Mouse (Mus musculus) limb, embryonic 10.5 days (tissue): ENCODE measurements around the gene Cnnm2. TPM values are rescaled to one million over a fixed set of nuclear protein-coding genes. Genes with fewer than 3 reads are reported as not detected.
"Not testable (repeated sequence)": the region's sequence is repeated elsewhere in the genome, so short reads cannot be mapped to it uniquely, and the experiment has no call there.

Source experiments
- DNase-seq: peaks from one replicate; pipeline ENCODE4 v3.0.0-alpha.2; 2017; ENCODE audit warnings: low spot score
- H3K27ac ChIP-seq: fragments of 300-500 bp; sonication (generic); 2 replicates; pipeline ENCODE4 v1.5.1; 2016; ENCODE audit warnings: mild to moderate bottlenecking
- H3K27me3 ChIP-seq: fragments of 300-500 bp; sonication (generic); 2 replicates; pipeline ENCODE4 v1.6.1; 2016; ENCODE audit warnings: low read depth, mild to moderate bottlenecking; ENCODE audit not compliant: poor library complexity, severe bottlenecking
- H3K36me3 ChIP-seq: fragments of 300-500 bp; sonication (generic); 2 replicates; pipeline ENCODE4 v1.6.1; 2016; ENCODE audit warnings: mild to moderate bottlenecking, moderate library complexity
- H3K4me1 ChIP-seq: fragments of 300-500 bp; sonication (generic); 2 replicates; pipeline ENCODE4 v1.6.1; 2016
- H3K4me3 ChIP-seq: fragments of 300-500 bp; sonication (generic); 2 replicates; pipeline ENCODE4 v1.5.1; 2016; ENCODE audit warnings: mild to moderate bottlenecking, moderate library complexity
- H3K9me3 ChIP-seq: fragments of 300-500 bp; sonication (generic); replicated peaks from 2 replicates; pipeline ENCODE4 v1.6.1; 2016; ENCODE audit warnings: mild to moderate bottlenecking
- WGBS: fragments of 180-500 bp; shearing (Covaris S2); methylation state at CpG from one replicate; pipeline ENCODE4 v1.1.7; 2016; 5-methylcytosine and 5-hydroxymethylcytosine counted together
- polyA plus RNA-seq: library from polyadenylated mRNA; unstranded; fragments of >200 nt; fragmentation: Nextera tagmentation; extraction: Ambion mirVana; gene quantifications from 2 replicates; pipeline ENCODE4 v1.2.1, GENCODE M21; 2016

The Cnnm2 gene
- 1.5 and 1.6 TPM in 2 replicates for polyA plus RNA-seq

DNA sequence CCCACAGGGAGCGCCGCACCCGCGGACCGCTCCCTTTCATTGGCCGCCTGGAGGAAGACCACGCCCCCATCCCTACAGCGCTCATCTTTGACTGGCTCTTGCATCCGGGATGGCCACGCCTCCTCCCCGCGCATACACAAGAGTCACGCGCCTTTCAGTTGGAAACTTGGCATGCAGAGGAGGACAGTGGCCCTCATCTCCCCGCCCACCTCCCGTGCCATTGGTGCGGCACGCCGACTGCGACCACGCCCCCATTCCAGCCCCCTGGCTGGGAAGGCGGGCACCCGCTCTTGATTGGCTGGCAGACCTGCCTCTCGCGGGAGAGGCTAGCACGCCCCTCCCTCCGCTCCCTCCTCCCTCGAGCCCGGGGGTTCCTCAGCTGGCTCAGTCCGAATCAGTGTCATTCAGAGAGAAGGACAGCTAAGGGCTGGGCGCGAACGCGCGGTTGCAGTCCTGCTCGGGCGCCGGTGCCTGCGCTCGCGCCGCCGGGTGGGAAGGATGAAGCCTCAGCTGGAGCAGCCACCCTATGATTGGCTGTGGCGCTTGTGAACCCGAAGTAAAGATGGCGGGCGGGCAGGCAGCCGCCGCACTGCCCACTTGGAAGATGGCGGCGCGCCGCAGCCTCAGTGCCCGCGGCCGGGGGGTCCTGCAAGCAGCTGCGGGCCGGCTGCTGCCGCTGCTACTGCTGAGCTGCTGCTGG is at the start of gene Cnnm2:
Gene Cnnm2 (plus strand): TSS at position 350 of the 700 bp plus-strand sequence.
- under 1% methylated on average over 59 of the region's 59 CpGs for WGBS
- Histone ChIP-seq H3K27ac (peak within 1 kb of the TSS; percentile 82), H3K27me3 (peaks cover 39% of the 10 kb centered on the region), H3K4me3 (peak within 1 kb of the TSS; percentile 86), H3K9me3 (no peaks in the 10 kb centered on the region), H3K36me3 (no peaks in the 10 kb centered on the region), H3K4me1 (peaks cover 24% of the 10 kb centered on the region)
- DNase-seq = peak; percentile 99

DNA sequence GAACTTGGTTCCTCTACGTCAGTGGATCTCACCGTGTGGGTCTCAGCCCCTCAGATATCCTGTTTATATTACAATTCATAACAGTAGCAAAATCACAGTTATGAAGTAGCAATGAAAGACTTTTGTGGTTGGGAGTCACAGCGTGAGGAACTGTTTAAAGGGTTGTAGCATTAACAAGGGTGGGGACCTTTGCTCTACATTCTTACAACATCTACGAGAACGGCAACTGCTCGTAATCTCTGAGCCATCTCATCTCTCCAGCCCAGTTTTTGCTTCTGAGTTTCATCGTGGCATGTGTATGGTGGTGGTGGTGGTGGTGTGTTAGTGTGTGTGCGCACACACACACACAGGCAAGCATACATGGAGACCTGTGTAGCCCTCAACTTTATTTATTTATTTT is 47.2 kb upstream of the Cnnm2 start:
- no peak overlapping the region for H3K27ac ChIP-seq
- H3K9me3 ChIP-seq = no peaks in the 10 kb centered on the region
- no peaks in the 10 kb centered on the region for H3K4me1 ChIP-seq
- no peaks in the 10 kb centered on the region for H3K27me3 ChIP-seq
- H3K36me3 ChIP-seq = peaks cover 35% of the 10 kb centered on the region
- WGBS = 94% methylated on average over 8 of the region's 8 CpGs
- no peak overlapping the region for H3K4me3 ChIP-seq
- DNase-seq = no peak

DNA sequence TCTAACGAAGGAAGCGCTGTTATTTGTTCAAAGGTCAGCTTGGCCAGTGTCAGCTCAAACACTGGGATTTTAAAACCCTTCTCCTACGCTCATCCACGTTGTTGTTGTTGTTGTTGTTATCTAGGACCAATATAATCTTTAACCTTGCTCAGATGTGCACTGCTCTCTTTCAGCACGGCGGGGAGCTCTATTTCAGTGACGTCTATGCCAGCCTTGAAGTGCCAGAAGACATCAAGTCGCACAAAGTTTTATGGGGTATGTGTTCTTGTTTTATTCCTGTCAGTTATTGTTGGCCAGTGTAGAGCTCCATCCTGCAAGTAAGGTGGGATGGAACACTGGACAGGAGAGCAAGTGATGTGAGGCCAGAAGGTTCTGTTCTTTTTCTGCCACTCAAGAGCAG is 46.4 kb upstream of the Cnnm2 start:
- Histone ChIP-seq H3K27me3 (no peaks in the 10 kb centered on the region), H3K36me3 (peaks cover 37% of the 10 kb centered on the region), H3K27ac (no peak overlapping the region), H3K4me3 (no peak overlapping the region), H3K4me1 (no peaks in the 10 kb centered on the region), H3K9me3 (no peaks in the 10 kb centered on the region)
- DNase-seq = no peak
- WGBS = 89% methylated on average over 8 of the region's 8 CpGs

DNA sequence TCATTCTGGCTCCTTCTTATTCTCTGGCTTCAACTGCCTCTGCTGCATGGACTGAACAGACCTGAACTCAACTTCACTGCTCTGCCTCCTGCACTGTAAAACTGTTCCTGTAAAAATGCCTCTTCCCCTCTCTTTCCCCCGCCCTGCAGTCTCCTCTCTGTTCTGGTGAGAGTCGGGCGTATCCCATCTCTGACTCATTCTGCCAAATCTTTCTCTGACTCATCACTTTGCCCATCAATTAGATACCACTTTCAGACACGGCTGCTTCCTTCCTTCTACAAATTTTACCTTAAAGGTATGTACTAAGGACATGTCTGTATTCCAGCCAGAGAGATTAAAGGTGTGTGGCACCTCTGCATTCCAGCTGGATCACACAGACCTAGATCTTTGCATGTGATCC is 43.2 kb upstream of the Cnnm2 start:
- no peak for DNase-seq
- Histone ChIP-seq H3K9me3 (no peaks in the 10 kb centered on the region), H3K27ac (no peak overlapping the region), H3K27me3 (no peaks in the 10 kb centered on the region), H3K36me3 (peaks cover 54% of the 10 kb centered on the region), H3K4me1 (no peaks in the 10 kb centered on the region), H3K4me3 (no peak overlapping the region)
- 87% methylated on average over 4 of the region's 4 CpGs for WGBS

DNA sequence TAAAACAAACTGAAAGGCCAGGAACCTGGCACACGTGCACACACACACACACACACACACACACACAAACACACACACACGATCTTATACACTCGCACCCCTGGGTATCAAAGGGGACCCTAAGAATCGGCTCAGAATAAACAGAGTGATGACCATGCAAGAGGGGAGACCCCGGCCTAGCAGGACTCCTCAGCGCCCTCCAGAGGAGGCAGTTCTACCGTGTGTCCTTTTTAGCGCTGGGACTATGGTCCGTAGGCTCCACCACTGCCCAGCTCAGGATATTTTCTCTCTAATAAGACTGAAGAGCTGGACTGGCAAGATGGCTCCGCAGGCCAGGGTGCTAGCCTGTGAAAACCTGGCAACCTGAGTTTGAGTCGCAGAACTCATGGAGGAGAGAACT is 37.0 kb upstream of the Cnnm2 start:
- H3K9me3 ChIP-seq = no peaks in the 10 kb centered on the region
- no peak for DNase-seq
- WGBS = 72% methylated on average over 11 of the region's 11 CpGs
- no peaks in the 10 kb centered on the region for H3K27me3 ChIP-seq
- H3K36me3 ChIP-seq = peaks cover 53% of the 10 kb centered on the region
- no peak overlapping the region for H3K27ac ChIP-seq
- H3K4me1 ChIP-seq = peaks cover 8% of the 10 kb centered on the region; the same call in 1 of the 2 replicates
- no peak overlapping the region for H3K4me3 ChIP-seq

DNA sequence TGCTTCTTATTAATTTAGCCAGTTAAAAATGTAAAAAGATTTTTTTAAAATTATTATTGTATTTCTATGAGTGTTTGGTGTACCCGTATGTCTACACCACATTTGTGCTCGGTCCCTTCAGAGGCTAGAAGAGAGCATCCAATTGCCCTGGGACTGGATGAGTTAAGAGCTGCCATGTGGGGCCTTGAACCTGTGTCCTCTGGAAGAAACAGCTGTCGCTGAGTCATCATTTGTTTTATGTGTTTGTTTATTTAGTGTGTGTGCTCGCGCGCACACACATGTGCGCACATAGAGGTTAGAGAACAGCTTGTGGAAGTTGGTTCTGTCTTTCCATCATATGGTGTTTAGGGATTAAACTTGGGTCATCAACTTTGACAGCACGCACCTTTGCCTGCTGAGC is 35.3 kb upstream of the Cnnm2 start:
- Histone ChIP-seq H3K4me1 (peaks cover 8% of the 10 kb centered on the region; the same call in 1 of the 2 replicates), H3K9me3 (no peaks in the 10 kb centered on the region), H3K27me3 (no peaks in the 10 kb centered on the region), H3K4me3 (no peak overlapping the region), H3K27ac (no peak overlapping the region), H3K36me3 (peaks cover 41% of the 10 kb centered on the region)
- DNase-seq = no peak
- WGBS = 98% methylated on average over 8 of the region's 8 CpGs

DNA sequence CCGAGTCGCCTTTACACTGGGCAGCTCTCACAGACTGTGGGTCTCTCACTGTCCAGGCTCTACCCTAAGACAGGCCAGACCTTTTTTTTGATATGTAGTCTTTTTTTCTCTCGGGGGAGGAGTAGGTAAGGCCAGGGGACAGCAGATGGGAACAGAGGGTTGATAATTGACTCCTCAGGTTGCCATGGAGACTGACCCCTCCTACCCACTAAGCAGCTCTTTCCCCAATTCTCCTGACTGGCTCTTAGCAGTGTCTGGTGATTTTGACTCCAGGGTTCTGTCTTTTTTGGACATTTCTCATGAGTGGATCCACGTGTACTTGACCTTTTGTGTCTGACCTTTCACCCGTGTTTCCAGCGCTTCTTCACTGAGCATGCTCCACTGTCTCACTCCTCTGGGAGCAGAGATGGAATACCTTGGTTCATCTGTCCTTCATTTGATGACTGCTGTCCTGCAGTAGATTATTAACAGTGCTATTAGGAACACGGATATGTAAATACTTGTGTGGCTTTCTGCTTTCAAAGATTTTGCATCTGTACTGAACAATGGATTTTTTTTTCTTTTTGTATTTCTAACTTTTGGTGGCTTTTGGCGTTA is 34.2 kb upstream of the Cnnm2 start:
- WGBS = 56% methylated on average over 8 of the region's 8 CpGs

DNA sequence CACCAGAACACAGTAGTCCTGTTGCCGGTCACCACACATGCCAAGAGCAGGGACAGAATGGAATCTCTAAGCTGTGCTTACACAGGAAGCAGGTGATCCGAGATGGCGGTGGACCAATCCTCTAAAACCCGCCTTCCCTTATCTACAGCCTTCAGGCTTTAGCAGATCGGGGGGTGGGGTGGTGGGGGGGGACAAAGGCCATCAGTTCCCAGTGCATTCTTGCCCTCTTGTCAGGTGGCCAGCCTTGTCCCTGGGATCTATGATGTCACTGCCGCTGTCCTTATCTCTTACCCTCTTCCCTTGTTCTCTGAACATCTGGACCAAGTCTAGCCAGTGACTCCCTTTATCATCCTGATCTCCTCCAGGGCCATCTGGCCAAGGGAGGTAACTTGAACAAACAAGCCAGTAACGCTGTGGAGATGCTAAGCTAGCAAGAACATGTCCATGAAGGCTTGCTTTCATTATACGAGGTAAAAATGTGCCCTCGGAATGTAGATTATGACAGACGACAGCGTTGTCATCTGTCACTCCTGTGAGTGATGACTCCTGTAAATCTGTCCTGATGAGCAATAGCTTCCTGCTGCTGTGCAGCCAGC is 33.4 kb upstream of the Cnnm2 start:
- Histone ChIP-seq H3K27ac (no peak overlapping the region), H3K36me3 (peaks cover 32% of the 10 kb centered on the region), H3K4me1 (peaks cover 8% of the 10 kb centered on the region; the same call in 1 of the 2 replicates), H3K9me3 (no peaks in the 10 kb centered on the region), H3K4me3 (no peak overlapping the region), H3K27me3 (no peaks in the 10 kb centered on the region)
- WGBS = 50% methylated on average over 11 of the region's 11 CpGs
- no peak for DNase-seq

More for the DNA sequence above, 34.2 kb upstream of the Cnnm2 start:
- Histone ChIP-seq H3K36me3 (peaks cover 36% of the 10 kb centered on the region), H3K27me3 (no peaks in the 10 kb centered on the region), H3K4me3 (no peak overlapping the region), H3K27ac (no peak overlapping the region), H3K9me3 (no peaks in the 10 kb centered on the region), H3K4me1 (peaks cover 8% of the 10 kb centered on the region; the same call in 1 of the 2 replicates)
- no peak for DNase-seq

DNA sequence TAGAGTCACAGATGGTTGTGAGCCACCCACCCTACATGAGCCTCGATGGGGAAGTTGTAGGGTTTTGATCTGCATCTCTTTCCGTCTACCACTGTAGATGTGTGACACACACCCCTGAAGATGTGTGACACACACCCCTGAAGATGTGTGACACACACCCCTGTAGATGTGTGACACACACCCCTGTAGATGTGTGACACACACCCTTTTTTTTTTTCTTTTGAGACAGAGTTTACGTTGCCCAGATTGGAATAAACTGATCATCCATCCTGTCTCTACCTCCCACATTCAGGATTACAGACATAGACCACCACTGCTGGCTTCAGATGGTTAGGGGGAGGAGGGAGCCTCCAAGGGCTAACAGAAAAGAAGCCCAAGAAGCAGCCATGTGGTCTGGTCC is 32.5 kb upstream of the Cnnm2 start:
- 73% methylated on average over 3 of the region's 3 CpGs for WGBS
- Histone ChIP-seq H3K4me1 (peaks cover 8% of the 10 kb centered on the region; the same call in 1 of the 2 replicates), H3K27me3 (no peaks in the 10 kb centered on the region), H3K4me3 (no peak overlapping the region), H3K36me3 (peaks cover 38% of the 10 kb centered on the region), H3K27ac (no peak overlapping the region), H3K9me3 (no peaks in the 10 kb centered on the region)
- DNase-seq = no peak

DNA sequence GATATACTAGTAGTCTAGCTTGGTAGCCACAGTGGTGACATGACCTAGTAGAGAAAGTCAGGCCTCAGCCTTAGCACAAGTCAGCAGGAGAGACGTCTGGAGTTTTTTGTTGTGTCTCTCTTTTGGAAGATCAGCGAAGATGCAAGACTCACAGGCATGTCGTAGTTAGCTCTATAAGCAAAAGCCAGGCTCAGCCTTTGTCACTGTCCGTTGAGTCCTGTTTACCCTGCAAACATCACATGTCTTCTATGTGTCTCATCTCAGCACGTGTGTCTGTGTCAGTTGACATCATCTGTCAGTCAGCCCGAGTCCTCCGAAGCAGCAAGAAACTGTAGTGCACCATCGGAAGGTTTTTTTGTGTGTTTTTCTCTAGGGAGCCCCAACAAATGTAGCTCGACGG is 30.0 kb upstream of the Cnnm2 start:
- H3K27ac ChIP-seq = no peak overlapping the region
- DNase-seq = no peak
- WGBS = 92% methylated on average over 10 of the region's 10 CpGs
- H3K4me3 ChIP-seq = no peak overlapping the region
- peaks cover 24% of the 10 kb centered on the region for H3K36me3 ChIP-seq
- H3K27me3 ChIP-seq = no peaks in the 10 kb centered on the region
- peaks cover 8% of the 10 kb centered on the region; the same call in 1 of the 2 replicates for H3K4me1 ChIP-seq
- H3K9me3 ChIP-seq = no peaks in the 10 kb centered on the region

DNA sequence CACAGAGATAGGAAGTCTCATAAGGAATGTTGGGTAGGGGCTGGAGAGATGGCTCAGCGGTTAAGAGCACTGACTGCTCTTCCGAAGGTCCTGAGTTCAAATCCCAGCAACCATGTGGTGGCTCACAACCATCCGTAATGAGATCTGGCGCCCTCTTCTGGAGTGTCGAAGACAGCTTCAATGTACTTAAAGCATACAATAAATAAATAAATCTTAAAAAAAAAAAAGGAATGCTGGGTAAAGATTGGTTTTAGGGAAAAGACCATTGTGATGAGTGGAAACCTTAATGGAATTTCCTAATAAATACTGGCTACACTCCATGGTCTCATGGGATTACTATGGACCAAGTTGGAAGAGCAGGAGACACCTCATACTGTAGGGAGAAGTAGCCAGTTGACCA is 28.7 kb upstream of the Cnnm2 start:
- H3K36me3 ChIP-seq = peaks cover 22% of the 10 kb centered on the region
- not testable (repeated sequence) for H3K27me3 ChIP-seq, H3K4me1 ChIP-seq, H3K9me3 ChIP-seq, DNase-seq, H3K4me3 ChIP-seq, H3K27ac ChIP-seq
- WGBS = 97% methylated on average over 5 of the region's 5 CpGs

DNA sequence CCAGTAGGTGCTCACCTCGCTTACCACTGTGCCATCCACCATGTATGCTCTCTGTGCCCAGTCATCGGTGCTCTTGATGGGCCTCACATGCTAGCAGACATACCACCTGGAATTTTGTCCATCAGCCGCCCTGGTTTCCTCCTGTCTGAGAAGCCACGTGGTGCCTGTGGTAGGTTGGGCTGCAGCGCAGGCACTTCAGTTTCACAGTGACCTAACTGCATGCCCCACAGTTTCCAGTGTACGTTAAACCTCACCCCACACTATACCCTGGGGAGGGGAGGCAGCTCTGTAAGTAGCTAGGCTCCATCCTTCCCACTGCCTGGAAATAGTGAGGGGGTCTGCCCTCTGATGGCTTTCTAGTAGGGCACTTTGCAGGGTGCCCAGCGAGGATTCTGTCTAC is 27.8 kb upstream of the Cnnm2 start:
- H3K27ac ChIP-seq = no peak overlapping the region
- no peaks in the 10 kb centered on the region for H3K4me1 ChIP-seq
- no peak for DNase-seq
- H3K9me3 ChIP-seq = no peaks in the 10 kb centered on the region
- no peak overlapping the region for H3K4me3 ChIP-seq
- WGBS = 89% methylated on average over 7 of the region's 7 CpGs
- H3K36me3 ChIP-seq = peaks cover 19% of the 10 kb centered on the region
- no peaks in the 10 kb centered on the region for H3K27me3 ChIP-seq

DNA sequence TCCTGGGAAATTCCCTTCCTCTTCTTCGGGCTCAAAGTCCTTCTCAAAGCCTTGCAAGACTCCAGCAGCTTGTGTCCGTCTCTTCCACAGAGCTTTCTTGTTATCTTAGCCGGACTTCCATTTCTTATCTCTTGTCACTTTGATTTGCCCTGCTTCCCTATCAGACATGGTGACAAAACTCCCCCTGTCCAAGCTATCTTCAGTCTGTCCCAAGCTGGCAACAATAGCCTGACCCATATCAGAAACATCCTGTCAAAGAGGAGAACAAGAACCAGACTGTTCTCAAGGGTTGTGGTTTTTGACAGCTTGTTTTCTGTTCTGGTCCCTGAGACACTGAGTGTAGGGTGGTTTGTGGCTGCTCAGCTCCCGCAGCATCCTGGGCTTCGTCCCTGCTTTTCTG is 26.2 kb upstream of the Cnnm2 start:
- H3K27me3 ChIP-seq = no peaks in the 10 kb centered on the region
- no peak overlapping the region for H3K27ac ChIP-seq
- no peaks in the 10 kb centered on the region for H3K4me1 ChIP-seq
- no peak for DNase-seq
- H3K9me3 ChIP-seq = no peaks in the 10 kb centered on the region
- H3K36me3 ChIP-seq = peaks cover 18% of the 10 kb centered on the region
- WGBS = 79% methylated on average over 5 of the region's 5 CpGs
- no peak overlapping the region for H3K4me3 ChIP-seq
